Comparison of ENCODE assay signal across 18 mouse cellular contexts in the genomic region with DNA sequence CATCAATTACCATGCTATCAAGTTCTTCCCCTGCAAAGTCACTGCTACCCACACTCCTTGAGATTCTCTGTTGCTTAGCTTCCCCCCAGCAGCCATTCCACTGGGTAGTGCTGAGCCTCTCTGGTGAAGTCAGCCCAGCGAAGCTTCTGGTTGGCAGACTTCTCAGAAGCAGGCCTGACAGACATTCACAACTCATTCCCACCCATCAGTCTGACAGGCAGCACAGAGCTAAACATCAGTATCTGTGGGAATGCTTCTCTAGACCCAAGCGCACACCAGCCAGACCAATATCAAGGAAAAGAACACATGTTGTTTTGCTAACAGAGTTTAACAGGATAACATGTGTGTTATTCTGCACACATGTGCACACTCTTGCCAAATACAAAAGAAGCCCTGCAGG.
"Had no signal": no experiment of that assay in that cellular context is flagged by ENCODE, and none has a peak within 500 bp of the region (broad histone marks: within the 10 kb centered on the region; RNA-seq: fewer than 3 reads in every experiment).

No protein-coding gene starts in this region.

- H3K36me3 ChIP-seq: midbrain, embryonic 10.5 days; midbrain, embryonic 13.5 days; neural tube, embryonic 13.5 days; neural tube, embryonic 15.5 days had no signal

- ATAC-seq: midbrain, embryonic 13.5 days; midbrain, embryonic 16.5 days had no signal

- H3K9ac ChIP-seq: lung, embryonic 14.5 days; midbrain, embryonic 13.5 days; neural tube, embryonic 13.5 days; neural tube, embryonic 15.5 days had no signal

- H3K4me1 ChIP-seq: midbrain, embryonic 13.5 days; neural tube, embryonic 13.5 days had no signal

- H3K4me3 ChIP-seq: midbrain, embryonic 10.5 days; midbrain, embryonic 13.5 days; myocyte; neural tube, embryonic 13.5 days; neural tube, embryonic 15.5 days had no signal

- DNase-seq: lung, adult 18-20 months; lung, embryonic 14.5 days; lung, postnatal 10 days; lung, postnatal 4 days; retina, postnatal 1 day; right cerebral cortex, adult 18-20 months; right cerebral cortex, postnatal 25 days; right cerebral cortex, postnatal 4 days; spleen, adult 18-20 months; thymus, adult 18-20 months; thymus, postnatal 14 days; thymus, postnatal 36 days had no signal

- H3K27ac ChIP-seq: midbrain, embryonic 10.5 days; midbrain, embryonic 13.5 days; neural tube, embryonic 13.5 days; neural tube, embryonic 15.5 days had no signal

- H3K27me3 ChIP-seq: midbrain, embryonic 13.5 days; neural tube, embryonic 13.5 days; neural tube, embryonic 15.5 days had no signal

- H3K9me3 ChIP-seq: midbrain, embryonic 10.5 days; midbrain, embryonic 13.5 days; neural tube, embryonic 13.5 days; neural tube, embryonic 15.5 days had no signal

- H3K4me2 ChIP-seq: lung, embryonic 14.5 days; midbrain, embryonic 13.5 days; neural tube, embryonic 13.5 days; neural tube, embryonic 15.5 days had no signal
